Mouse (Mus musculus) olfactory bulb, adult 2 months (tissue): ENCODE data around the gene Eif2ak3. TPM values are rescaled to one million over a fixed set of nuclear protein-coding genes. Genes with fewer than 3 reads are reported as not detected.

ENCODE experiments used
- H3K27ac ChIP-seq: fragments of 200-500 bp; 2 replicates; pipeline ENCODE4 v1.5.1; 2012; ENCODE audit warnings: low read depth, low read length; ENCODE audit not compliant: insufficient read depth
- H3K4me1 ChIP-seq: fragments of 200-500 bp; 2 replicates; pipeline ENCODE4 v1.6.1; 2012; ENCODE audit warnings: low read length; ENCODE audit not compliant: control insufficient read depth, insufficient read depth
- H3K4me3 ChIP-seq: fragments of 200-500 bp; 2 replicates; pipeline ENCODE4 v1.5.1; 2012; ENCODE audit warnings: mild to moderate bottlenecking, low read depth, low read length, moderate library complexity; ENCODE audit not compliant: insufficient read depth
- CTCF ChIP-seq: fragments of 200-500 bp; IDR thresholded peaks from 2 replicates; pipeline ENCODE4 v1.5.1; 2012; ENCODE audit warnings: low read depth, mild to moderate bottlenecking, low read length, moderate library complexity; ENCODE audit not compliant: insufficient read depth
- POLR2A ChIP-seq: fragments of 200-500 bp; IDR thresholded peaks from 2 replicates; pipeline ENCODE4 v1.6.1; 2012; ENCODE audit warnings: mild to moderate bottlenecking, low read depth, low read length, moderate library complexity; ENCODE audit not compliant: insufficient read depth
- WGBS: fragments of 180-500 bp; shearing (Covaris S2); methylation state at CpG from one replicate; pipeline ENCODE4 v1.1.7; 2018; 5-methylcytosine and 5-hydroxymethylcytosine counted together
- polyA plus RNA-seq: library from polyadenylated mRNA; stranded (reverse); fragments of >200 nt; gene quantifications from 2 replicates; pipeline ENCODE4 v1.2.4, GENCODE M21; 2012; ENCODE audit warnings: low replicate concordance; ENCODE audit not compliant: missing spikeins, insufficient read depth, insufficient read length

Eif2ak3 gene
- polyA plus RNA-seq, 1 experiment = not detected

- 72% methylated on average over 5 of the region's 5 CpGs for WGBS
- Histone ChIP-seq H3K4me3 (no peak overlapping the region), H3K4me1 (peaks cover 4% of the 10 kb centered on the region; the same call in 1 of the 2 replicates), H3K27ac (no peak overlapping the region)
- no peak for TF ChIP-seq POLR2A
- no peak for TF ChIP-seq CTCF
Observed at GRCm38 (mm10) chr6:70874035-70874775, 29.9 kb downstream of the Eif2ak3 start.

DNA sequence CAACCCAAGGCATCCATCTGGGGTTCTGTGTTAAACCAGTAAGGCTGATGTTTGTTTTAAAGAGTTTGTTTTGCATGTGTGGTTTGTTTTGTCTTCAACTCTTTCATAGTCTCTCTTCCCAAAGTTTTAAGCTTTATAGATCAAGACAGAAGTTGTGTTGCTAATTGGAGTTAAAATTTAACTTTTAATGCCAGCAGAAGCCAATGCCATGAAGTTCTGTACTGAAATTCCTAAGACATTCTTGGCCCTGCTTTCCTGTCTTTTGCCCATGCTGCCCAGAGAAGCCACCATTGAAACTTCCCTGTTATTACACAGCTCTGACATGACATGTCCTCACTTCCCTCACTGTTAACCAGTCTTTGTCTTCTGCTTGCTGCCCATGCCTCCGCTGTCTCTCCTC lies 30.7 kb downstream of the Eif2ak3 start:
- TF ChIP-seq POLR2A = no peak
- H3K4me3 ChIP-seq = no peak overlapping the region
- WGBS = 96% methylated on average over 1 of the region's 1 CpGs
- H3K4me1 ChIP-seq = peaks cover 1% of the 10 kb centered on the region; the same call in 1 of the 2 replicates
- H3K27ac ChIP-seq = no peak overlapping the region

DNA sequence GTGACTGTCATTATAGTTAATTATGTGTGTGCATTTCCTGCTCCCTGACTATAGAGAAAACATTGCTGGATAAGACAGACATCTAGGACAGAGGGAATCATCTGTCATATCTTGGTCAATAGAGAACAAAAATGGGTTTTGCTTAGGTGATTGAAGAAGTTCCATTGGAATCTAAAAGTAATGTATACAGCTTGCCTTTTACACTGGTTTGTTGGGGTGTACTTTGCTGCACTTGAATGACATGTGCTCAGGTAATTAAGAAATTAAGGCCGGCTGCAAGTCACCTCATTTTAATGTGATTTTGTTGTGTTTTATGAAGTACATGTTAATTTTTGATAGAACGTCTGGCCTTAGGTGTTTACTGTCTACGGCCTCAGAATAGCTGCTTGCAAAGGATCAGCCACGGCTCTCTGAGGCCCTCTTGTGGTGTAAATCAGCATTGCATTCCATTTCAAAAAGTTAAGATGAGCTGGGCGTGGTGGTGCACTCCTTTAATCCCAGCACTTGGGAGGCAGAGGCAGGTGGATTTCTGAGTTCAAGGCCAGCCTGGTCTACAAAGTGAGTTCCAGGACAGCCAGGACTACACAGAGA lies 36.5 kb downstream of the Eif2ak3 start:
- Histone ChIP-seq H3K4me1 (no peaks in the 10 kb centered on the region), H3K4me3 (no peak overlapping the region), H3K27ac (no peak overlapping the region)
- TF ChIP-seq CTCF = 0 out of 2 replicates have a peak, but pooled peaks have one; percentile 18
- TF ChIP-seq POLR2A = no peak
- WGBS = 7% methylated on average over 5 of the region's 5 CpGs

DNA sequence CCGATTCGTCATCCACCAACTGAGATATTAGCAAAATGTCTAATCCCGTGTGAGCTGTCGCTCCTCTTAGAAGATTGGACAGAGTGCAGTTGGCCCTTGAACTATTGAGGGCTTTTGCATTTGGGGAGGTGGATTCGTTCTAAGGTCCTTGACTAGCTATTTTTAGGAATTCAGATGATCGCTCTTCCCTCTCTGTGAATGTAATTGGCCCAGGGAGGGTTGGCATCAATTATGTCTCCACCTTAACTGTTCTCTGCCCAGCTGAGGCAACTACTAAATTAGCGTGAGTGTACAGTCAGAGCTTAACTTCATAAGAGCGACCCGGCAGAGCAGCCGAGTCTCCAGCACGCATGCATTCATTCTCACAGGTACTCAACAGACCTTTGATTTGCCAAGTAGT lies 43.7 kb downstream of the Eif2ak3 start:
- H3K4me1 ChIP-seq = no peaks in the 10 kb centered on the region
- no peak for TF ChIP-seq CTCF
- no peak for TF ChIP-seq POLR2A
- WGBS = 81% methylated on average over 11 of the region's 11 CpGs
- H3K27ac ChIP-seq = no peak overlapping the region
- no peak overlapping the region for H3K4me3 ChIP-seq

DNA sequence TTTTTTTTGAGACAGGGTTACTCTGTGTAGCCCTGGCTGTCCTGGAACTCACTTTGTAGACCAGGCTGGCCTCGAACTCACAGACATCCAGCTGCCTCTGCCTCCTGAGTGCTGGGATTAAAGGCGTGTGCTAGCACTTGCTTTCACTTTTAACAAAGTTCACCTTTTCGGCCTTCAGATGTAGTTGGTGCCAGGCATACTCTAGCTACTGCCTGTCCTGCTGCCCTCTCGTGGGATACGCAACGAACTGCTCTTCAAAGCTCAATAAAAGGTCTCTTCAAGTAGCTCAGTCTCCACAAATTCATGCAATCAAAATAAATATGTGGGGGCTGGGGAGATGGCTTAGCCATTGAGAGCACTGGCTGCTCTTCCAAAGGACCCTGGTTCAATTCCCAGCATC lies 53.9 kb downstream of the Eif2ak3 start:
- Histone ChIP-seq H3K4me3 (no peak overlapping the region), H3K27ac (no peak overlapping the region), H3K4me1 (no peaks in the 10 kb centered on the region; the same call in 1 of the 2 replicates)
- TF ChIP-seq CTCF = no peak
- TF ChIP-seq POLR2A = no peak
- WGBS = 78% methylated on average over 6 of the region's 6 CpGs

DNA sequence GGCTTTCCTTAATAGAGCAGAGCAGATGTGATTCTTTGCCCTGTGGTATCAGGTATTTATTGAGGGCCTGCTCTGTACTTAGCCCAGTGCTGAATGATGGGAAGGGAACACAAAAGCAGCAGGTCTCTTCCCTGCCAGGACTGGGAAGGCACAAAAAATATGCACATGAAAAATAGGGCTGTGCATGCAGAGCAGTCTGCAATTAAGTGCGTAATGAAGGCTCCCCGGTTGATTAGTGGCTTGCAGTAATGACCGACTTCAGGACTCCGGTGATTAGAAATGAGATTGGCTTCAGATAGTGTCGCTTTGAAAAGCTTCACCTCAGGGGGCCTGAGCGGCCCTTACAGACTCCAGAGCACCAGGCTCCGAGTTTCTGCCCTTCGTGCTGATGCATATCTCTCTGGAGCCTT lies 55.3 kb downstream of the Eif2ak3 start:
- H3K27ac ChIP-seq = no peak overlapping the region
- TF ChIP-seq POLR2A (no peak), CTCF (no peak)
- WGBS = 29% methylated on average over 8 of the region's 8 CpGs
- H3K4me1 ChIP-seq = no peaks in the 10 kb centered on the region; the same call in 1 of the 2 replicates
- H3K4me3 ChIP-seq = no peak overlapping the region

GRCm38 (mm10) chr6:70903689-70904088 lies 59.4 kb downstream of the Eif2ak3 start:
- 72% methylated on average over 5 of the region's 5 CpGs for WGBS
- H3K4me3 ChIP-seq = no peak overlapping the region
- H3K4me1 ChIP-seq = no peaks in the 10 kb centered on the region; the same call in 1 of the 2 replicates
- no peak overlapping the region for H3K27ac ChIP-seq
- no peak for TF ChIP-seq POLR2A
- TF ChIP-seq CTCF = no peak

- TF ChIP-seq CTCF (no peak), POLR2A (no peak)
- WGBS = 96% methylated on average over 7 of the region's 7 CpGs
- no peak overlapping the region for H3K27ac ChIP-seq
- H3K4me3 ChIP-seq = no peak overlapping the region
- H3K4me1 ChIP-seq = no peaks in the 10 kb centered on the region; the same call in 1 of the 2 replicates
Observed at GRCm38 (mm10) chr6:70909572-70909971, 65.3 kb downstream of the Eif2ak3 start.

- 77% methylated on average over 4 of the region's 4 CpGs for WGBS
- Histone ChIP-seq H3K4me1 (no peaks in the 10 kb centered on the region; the same call in 1 of the 2 replicates), H3K27ac (no peak overlapping the region), H3K4me3 (no peak overlapping the region)
- TF ChIP-seq CTCF (no peak), POLR2A (no peak)
Observed at GRCm38 (mm10) chr6:70910285-70910684, 66.0 kb downstream of the Eif2ak3 start.
